Mouse (Mus musculus): ENCODE measurements at regions not wholly inside any gene's neighbourhood (a gene's known extent, or its start where the extent isn't known, plus 50 kb on each side); places are given as distances from the start of the nearest gene placed in this dataset.
"Not testable (repeated sequence)": the region's sequence is repeated elsewhere in the genome, so short reads cannot be mapped to it uniquely, and the experiment has no call there.

DNA sequence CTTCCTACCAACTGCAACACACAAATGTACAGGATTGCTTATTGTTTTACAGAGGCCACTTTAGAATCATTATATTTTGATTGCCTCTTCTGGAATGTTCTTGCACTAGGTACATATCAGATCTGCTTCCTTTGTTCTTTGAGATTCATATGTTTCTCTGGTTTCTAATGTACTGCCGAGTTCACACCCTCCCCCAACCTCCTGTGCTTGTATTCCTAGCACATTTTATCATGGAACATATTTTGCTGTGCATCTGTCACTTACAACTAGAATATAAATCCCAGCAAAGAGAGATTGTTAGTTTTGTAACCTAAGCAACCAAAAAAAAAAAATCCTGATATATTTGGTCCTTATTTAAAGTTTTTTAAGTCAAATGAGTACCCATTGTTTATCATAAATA, 141.4 kb upstream of the Lrp1b start:
- peak; percentile 38 to 68 for DNase-seq (ENCODE audit: low spot score in 2 of 2)

DNA sequence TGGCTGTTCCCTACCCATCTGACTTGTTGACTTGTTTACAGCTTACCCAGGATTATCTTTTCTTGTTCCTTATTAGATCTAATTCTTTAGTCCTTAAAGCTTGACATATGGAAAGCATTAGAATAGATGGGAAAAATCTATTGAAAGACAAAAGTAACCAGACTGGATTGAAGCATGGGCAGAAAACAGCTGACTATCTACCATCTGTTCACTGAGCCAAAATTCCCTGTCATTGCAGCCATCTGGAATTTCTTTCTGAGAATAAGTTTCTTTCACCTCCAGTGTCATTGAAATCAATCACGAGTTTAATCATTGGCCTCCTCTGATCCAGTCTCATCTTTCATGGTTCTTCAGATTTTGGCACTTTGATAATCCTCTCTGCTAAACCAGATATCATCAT, 130.6 kb upstream of the Lrp1b start:
- no peak for DNase-seq (ENCODE audit: low spot score in 2 of 2)

- not testable (repeated sequence) for DNase-seq (ENCODE audit: low spot score in 2 of 2)
Measured at GRCm38 (mm10) chr2:42740513-42740912, 87.1 kb upstream of the Lrp1b start.

Measured in right cerebral cortex, postnatal 10 days (tissue).